Mouse (Mus musculus): ENCODE measurements around the gene Tshb. TPM values are rescaled to one million over a fixed set of nuclear protein-coding genes. Genes with fewer than 3 reads are reported as not detected.
A peak's percentile ranks its signal among the peaks of the same experiment; 100 is the strongest.

Gene Tshb
- not detected for total RNA-seq (2022)

DNA sequence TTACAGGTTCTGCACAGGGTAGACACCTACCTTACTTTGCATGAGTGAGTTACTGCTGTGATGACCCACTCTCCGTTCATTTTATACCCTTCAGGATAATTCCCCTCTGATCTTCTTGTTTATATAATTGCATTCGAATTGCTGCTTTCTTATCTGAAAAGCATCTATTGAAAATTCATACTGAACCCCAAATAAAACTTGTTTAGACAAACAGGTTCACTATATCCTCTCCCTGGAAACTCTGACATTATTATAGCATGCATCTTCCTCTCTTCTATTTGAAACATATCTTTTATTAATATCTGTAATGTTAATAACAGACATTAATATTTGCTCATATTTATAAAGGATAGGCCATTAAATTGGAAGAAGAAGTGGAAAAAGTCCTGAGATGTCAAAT lies at the start of gene Tshb:
TSS of gene Tshb (minus strand) at position 101 of the 400 bp plus-strand sequence.
- no peak for DNase-seq (ENCODE audit: low spot score in 2 of 2)

DNA sequence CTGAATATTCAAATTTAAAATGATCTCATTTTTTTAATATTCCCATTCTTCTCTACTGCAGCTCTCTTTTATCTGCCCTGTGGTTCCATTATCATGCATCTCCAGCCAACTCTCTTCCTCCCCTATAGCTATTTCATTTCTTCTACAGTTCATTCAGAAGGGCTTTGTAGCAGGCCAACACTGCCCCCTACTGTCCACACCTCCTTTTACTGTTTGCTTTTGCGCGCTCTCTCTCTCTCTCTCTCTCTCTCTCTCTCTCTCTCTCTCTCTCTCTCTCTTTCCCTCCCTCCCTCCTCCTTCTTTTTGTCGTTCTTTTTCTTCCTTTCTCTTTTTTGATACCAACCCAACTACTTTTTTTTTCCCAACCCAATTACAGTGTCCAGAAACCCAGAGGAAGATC lies 21.4 kb upstream of the Tshb start:
- peak; percentile 28 to 33 for DNase-seq (ENCODE audit: low spot score in 2 of 2)

DNA sequence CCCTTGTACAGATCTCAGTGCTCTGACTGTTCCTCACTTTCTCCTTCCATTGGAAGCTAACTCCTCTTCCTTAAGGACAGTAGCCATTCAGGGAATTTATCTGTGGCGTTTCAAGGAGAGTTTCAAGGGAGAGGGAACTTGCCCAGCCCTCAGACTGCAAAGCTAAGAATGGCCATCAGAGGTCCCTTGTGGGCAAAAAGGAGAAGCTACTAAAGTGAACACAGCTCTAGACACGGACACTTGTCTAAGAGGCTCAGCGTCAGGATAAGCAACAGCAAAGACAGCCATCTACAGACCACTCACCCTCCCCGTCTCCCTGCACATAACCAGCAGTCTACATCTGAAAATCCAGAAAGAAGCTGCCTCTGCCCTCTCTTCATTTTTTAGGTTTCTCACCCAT lies 4.9 kb upstream of the Tshb start:
- DNase-seq (ENCODE audit: low spot score in 2 of 2) = no peak

DNA sequence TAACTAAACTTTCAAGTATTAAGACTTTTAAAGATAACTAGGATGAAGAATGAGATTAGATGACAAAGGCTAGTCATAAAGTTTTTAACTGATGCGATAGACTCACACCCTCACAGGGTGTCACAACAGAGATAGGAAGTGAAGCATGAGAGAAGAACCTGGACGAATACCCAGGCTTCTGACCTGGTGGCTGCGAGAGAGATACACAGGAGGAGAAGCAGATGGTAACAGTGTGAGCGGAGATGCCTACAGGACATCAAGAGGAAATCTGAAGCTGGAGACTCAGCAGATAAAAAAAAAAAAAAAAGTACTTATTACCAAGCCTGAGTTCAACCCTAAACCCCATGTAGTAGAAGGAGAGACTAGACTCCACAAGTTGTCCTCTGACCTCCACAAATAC lies 9.5 kb downstream of the Tshb start:
- DNase-seq (ENCODE audit: low spot score in 2 of 2) = no peak

DNA sequence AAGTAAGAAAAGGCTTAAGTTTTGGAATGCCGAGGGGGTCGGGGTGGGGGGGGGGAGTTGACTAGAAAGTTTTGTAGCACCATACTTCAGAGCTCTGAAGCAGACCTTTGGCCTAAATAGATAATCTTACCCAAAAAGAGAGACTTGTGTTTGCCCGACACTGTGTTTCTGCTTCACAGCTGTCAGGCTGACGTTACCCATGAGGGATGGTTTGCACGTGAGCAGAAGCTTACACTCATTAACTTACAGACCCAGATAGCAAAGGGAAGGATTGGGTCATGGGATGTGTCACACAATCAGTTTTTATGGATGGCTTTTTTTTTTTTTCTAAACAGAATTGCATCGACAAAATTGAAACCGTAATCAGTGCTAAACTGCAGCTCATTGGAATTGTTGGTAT lies 17.7 kb downstream of the Tshb start:
- DNase-seq (ENCODE audit: low spot score in 2 of 2) = no peak

DNA sequence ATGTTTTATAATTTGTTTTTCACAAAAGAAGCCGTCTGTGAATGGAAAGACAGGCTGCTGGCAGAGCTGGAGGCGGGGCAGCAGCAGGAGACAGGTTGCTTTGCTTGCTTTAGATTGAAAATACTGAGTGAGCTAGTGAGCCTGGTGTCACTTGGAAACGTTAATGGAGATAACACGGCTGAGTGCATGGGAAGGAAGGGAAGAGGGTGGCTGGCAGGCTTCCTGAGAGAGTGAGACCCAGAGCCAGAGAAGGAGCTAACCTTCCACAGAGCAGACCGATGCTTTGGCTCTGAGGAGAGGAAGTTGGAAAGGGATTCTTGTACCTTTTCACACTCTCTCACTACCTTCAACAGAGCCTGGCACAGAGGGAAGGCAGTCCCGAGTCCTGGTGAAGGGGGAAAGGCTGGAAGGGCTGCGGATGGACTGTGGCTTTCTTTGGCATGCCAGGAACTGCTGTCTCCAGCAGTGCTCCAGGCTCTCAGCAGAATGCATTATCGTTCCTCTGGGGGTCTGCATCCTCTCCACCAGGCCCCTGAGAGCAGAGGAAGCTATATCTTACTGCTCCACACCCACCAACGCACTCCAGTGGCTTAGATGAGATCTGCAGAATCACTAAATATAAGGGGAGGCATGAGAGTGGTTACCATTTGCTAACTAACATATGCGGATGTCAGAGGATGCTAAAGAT lies 18.7 kb downstream of the Tshb start:
- DNase-seq (ENCODE audit: low spot score in 2 of 2) = peak in 1 of 2 experiments; percentile 27

DNA sequence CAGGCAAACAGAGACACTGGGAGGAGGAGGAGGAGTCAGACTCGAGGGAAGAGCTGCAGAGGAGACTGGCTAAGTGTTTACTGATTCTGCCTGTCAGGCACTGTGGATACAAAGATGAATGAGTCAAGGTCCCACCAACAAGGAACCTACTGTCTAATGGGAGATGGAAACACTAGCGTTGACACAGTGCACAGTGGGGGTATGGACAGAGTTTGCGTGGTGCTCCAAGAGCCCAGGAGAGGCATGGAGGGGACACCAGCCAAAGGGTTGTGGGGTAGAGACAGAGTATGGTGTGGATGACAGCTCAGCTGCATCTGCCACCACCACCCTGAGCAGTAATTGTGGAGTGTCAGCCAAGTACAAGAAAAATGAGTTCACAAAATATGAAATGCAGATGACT lies 20.1 kb downstream of the Tshb start:
- DNase-seq (ENCODE audit: low spot score in 2 of 2) = no peak

DNA sequence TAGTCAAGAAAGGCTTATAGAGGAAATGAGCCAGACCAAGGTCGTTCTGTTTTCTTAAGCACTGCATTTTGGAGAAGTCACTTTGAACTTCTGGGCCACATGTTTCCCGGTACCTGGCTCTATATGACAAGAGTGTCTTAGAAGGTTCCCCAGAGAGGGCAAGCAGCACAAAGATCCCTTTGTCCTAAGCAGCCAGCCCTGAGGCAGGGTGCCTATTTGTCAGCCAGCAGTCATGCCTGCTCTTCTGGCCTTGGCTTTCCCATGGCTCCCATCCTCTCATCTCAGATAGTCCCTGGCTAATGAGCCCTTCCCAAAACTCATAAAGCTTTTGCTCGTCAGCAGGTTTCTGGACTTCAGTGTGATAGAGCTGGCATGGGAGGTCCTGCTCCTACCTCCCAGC lies 22.3 kb downstream of the Tshb start:
- DNase-seq (ENCODE audit: low spot score in 2 of 2) = no peak

DNA sequence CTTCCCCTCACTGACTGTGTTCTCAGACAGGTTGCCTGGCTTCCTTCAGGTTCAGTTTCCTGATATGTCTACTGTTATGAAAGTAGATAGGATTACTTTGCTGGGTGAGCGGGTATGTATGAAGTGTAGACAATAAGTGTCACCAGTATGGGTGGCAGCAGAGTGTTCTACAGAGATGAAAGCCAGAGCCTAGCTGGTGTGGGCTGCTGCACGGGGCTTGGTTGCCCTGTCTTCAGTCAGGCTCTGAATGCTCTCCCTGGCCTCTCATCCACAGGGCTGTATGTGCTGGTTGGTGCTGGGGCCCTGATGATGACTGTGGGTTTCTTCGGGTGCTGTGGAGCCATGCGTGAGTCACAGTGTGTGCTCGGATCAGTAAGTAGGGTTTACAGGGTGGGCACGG lies 25.5 kb downstream of the Tshb start:
- no peak for DNase-seq (ENCODE audit: low spot score in 2 of 2)

DNA sequence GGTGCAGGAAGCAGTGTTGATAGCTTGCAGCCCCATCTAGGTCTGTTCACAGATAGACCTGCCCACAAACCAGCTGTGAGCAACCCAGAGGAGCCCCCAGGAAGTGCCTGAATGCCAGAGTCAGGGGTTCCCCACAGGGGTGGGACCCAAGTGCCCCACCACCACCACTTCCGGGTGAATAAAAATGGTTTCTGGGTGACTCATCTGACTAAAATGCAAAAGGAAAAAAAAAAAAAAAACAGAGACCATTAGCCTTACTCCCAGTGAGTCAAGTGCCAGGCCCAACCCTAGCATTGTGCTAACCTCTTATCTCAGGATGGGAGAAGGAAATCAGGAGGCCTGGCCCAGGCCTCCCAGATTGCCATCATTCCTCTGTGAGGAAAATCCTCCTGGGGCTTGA lies 26.7 kb downstream of the Tshb start:
- DNase-seq (ENCODE audit: low spot score in 2 of 2) = no peak

DNA sequence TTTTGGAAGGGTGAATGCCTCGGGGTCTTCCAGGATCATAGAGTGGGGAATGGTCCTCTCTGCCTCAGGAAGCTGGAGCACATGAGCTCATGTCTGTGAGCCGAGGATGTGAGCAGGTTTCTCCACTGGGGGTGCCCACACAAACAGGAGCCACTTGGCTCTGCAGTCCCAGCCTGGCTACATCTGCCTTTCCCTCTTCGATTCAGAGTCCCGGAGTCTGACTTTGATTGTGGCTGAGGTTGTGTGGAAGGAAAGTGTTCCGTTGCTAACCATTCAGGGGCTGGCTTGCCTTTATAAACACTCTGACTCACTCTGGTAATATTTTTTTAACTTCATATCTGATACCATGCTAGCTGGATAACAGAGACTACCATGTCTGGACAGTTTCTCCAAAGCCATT lies 30.1 kb downstream of the Tshb start:
- DNase-seq (ENCODE audit: low spot score in 2 of 2) = no peak

DNA sequence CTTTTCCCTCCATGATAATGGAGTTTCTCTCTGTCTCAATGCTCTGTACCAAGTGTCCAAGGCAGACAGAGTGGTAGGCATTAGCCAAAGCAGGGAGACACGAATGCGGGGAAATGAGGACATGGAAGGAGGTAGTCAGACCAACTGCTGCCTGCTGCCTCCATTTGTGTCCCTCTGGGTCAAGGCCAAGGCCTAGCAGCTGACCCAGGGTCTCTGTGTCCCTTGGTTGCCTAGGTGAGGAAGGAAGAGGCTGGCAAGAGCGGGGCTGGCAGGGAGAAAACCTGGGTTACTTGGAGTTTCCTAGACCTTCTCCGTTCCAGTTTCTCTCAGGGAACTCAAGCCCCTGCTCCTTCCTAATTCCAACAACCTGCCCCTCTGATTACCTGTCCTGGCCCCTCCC lies 30.5 kb downstream of the Tshb start:
- DNase-seq (ENCODE audit: low spot score in 2 of 2) = no peak

DNA sequence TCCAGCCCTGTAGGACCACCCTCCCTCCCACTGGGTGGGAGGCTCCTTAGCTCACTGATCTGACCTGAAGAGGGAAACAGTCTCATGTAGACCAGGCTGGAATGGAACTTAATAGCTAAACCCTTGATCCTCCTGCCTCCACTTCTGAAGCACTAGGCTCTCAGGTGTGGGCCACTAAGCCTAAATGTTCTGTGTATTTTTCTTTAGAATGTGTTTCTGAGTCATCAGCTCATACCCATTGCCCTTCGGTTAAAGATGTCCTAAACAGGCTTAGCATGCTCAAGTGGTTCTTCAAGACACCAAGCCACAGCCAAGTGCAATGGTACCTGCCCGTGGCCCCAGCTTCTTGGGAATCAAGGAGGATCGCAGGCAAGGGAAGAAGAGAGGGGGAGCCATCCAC lies 31.0 kb downstream of the Tshb start:
- DNase-seq (ENCODE audit: low spot score in 2 of 2) = no peak

DNA sequence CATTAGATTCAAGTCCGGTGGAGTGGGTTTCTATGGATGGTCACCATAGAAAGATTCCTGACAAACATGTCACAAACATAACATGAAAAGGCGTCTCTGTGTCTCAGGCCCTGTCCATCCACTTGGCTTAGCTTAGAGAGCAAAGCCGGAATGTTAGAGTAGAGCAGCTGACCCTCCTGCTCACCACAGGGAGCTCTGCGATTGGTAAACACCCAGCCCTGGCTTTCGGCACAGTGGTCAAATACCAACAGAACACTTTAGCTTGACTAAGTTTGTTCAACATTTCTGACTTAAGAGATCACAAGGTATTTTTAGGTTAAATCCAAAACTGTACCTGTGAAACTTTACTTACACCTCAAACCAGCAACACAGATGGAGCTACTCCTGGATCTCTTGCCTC lies 31.4 kb downstream of the Tshb start:
- DNase-seq (ENCODE audit: low spot score in 2 of 2) = no peak

DNA sequence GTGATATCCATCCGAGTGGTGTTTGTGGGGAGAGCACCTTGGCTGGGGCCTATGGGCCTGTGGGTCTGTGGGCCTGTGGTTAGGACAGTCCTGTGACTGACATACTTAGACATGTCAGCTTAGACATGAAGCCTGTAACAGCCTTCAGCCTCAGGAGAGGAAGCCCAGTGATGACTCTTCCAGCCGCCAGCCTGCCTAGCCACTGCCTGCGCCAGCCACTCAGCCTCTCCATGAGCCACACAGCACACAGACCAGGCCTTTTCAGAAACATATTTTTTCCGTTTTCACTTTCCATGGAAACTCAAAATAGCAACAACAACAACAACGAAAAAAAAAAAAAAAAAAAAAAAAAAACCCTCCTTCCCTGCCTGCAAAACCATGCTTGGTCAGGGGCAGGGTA lies 33.8 kb downstream of the Tshb start:
- DNase-seq (ENCODE audit: low spot score in 2 of 2) = no peak

DNA sequence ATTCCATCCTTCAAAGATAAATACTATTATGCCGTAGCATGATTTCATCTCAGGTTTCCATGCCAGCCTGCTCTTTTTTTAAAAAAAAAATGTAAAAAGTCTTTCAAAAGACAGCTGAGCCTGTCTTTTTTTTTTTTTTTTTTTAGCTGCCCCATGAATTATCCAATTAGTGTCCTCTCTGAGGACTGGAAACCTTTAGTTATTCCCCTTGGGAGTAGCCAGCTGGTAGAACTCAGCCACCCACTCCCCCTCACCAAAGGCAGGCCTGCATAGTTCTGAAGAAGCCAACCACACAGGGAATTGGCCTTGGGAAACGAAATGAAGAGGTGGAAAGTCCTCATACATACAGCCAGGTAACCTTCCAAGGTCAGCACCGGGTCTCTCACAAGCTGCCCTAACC lies 34.5 kb downstream of the Tshb start:
- DNase-seq (ENCODE audit: low spot score in 2 of 2) = no peak

DNA sequence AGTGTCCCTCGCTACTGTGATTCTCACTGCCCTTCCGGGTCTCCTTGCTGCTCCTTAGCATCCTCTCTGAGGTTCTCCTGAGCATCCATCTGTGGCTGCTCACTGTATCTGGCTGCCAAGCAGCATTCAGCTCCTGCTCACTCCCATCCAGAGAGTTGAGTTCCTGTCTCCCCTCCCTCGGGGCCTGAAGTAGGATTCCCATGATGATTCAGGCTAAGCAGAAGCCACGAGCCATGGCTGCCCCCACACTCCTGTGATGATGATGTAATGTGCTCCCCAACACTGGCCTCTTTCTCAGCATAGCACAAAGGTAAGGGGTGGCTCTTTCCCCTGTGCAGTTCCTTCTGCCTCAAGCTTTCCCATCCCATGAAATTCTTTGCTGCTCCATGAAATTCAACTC lies 36.3 kb downstream of the Tshb start:
- DNase-seq (ENCODE audit: low spot score in 2 of 2) = no peak

DNA sequence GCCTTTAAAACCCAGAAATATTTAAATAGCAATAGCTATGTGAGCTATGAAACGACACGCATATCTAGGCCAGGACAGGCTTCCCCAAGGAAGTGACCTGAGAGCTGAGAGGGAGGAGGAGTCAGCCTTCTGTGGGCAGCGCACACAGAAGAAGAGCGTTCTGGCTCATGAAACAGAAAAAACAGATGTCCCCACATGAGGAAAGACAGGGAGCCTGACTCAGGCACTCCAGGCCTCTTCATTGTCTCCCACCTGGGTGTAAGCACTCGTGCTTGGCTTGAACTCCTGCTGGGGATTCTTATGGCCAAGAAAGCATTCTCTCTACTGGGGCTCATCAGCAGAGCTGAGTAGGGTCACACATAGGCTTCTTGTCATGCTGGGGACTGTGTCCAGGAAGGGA lies 37.9 kb downstream of the Tshb start:
- no peak for DNase-seq (ENCODE audit: low spot score in 2 of 2)

DNA sequence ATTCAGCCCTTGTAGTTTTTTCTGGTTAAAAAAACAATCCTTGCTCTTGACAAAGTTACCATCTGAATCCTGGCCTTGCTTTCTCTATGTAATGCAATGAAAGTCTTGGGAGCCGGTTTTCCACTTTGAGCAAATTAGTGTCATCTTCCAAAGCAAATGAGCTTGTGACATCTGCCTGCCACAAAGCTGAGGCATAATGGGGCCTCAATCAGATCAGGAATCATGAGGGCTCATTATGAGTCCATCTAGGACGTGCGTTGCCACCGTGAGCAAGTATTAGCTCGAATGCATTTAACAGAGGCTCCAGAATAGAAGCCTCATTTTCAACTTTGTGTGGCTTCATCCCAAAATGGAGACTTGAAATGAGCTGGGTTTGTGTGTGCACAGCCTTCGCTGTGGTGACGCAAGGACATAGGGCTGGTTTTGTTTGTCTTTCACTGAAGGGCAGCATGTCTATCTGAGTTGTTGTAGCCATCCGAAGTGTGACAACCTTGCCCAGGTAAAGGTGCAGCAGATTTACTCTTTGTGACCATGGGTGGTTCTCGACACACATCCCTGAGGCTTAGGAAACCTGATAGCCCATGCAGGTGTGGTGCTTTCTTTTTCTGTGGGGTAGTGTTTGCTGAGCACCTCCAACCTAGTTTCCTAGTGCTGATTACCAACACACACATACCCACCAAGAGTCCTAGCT lies 38.6 kb downstream of the Tshb start:
- DNase-seq (ENCODE audit: low spot score in 2 of 2) = no peak

DNA sequence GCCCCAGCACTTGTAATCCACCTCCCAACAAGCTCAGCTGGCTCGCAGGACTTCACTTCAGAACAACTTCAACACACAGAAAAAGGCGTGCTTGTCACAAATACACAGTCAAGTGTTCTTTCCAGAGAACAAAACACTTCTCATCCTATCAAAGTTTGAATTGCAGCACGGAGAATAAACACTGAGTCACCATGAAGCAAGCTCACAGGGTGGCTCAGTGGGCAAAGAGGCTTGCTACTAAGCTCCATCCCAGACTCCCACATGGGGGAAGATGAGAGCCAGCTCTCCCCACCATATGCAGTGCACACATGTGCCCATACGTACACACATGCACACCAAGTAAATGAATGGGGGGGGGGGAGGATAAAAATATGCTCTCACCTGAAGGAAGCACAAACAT lies 39.3 kb downstream of the Tshb start:
- DNase-seq (ENCODE audit: low spot score in 2 of 2) = no peak

DNA sequence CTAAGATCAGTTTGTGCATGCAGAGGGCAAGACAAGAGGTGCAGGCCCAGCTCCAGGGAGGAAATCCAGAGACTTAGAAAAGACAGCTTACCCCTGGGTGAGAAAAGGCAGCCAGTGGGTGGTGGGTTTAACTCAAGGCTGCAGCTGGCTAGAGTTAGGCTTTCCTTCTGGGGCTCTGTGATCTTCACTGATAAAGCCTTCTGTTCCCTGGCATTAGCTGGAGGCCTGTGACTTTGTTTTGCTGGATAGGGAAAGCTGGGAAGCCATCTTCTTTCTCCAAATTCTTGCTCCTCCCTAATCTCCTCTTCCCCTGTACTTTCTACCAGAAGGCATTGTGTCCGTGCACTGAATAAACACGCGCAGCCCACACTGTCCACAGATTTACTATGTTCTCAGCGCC lies 39.8 kb downstream of the Tshb start:
- no peak for DNase-seq (ENCODE audit: low spot score in 2 of 2)

DNA sequence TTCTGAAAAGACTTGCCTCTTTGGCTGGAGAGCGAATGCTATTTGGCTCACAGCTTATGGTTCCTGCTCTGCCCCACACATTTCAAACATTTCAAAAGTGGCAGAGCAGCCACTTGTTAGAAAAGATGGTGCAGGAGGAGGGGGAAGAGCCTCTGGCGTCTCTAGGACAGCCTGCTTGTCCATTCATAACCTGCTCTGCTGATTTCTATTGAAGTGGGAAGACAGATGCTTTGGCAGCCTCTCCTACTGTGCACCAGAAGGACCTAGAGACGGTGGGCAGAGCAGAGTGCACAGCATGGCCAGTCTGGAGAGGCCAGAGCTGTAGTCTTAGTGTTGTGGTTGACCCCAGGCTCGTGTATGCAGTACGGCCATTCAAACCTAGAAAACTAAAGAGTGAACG lies 43.6 kb downstream of the Tshb start:
- no peak for DNase-seq (ENCODE audit: low spot score in 2 of 2)

DNA sequence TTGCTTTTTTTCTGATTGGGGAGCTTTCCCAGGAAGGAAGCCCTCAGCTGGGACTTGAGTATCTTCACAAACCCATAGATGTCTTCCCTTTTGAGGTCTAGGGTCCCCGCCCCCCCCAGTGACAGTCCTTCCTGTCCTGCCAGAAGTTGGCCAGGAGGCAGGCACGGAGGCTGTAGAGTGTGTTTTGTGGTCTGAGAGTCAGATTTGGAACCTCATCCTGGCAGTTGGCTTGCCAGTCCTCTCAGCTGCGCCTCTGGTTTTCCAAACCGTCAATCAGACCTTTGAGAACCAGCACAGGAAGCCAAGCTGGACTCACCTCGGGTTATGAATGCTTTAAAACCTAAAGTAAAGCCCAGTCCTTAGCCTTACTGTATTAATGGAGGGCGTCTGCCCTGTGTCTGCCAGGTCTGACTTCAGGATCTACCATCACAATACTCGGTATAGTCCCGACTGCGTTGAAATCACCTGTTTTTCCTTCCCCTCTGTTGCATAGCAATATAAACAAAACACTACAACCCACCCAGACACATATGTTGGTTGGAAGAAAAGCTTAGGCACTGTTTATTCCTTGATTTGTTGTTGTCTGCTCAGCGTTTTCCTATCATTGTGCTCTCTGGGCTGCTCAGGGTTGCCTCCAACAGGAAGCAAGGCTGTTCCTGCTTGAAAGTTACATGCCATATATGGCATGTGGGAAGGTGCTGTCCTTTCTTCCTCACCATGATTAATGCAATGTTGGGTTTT lies 44.2 kb downstream of the Tshb start:
- no peak for DNase-seq (ENCODE audit: low spot score in 2 of 2)
